Mouse (Mus musculus): ENCODE data around the gene Adgra1. TPM values are rescaled to one million over a fixed set of nuclear protein-coding genes. Genes with fewer than 3 reads are reported as not detected.

Adgra1 gene
- polyA plus RNA-seq, 1 experiment = 0.14 TPM

DNA sequence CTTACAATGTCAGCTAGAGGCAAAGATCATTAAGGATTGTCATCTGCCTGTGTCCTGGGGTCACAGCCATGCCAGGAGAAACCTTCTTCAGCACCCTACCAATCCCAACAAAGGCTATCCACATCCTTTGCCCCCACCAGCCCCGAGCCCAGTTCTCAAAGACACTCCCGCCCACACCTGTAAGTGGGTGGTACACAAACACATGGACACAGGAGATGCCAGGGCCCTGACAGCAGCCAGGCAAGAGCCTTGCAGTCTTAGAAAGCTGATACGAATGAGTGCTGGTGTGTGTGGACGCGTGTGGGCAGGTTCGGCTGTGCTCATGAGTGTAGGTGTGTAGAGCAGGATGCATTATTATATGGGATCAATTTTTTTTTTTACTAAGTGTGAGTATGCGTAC, 66.5 kb downstream of the Adgra1 start:
- Histone ChIP-seq H3ac (ENCODE audit: control insufficient read depth, insufficient read length, low read depth) (no peak overlapping the region), H3K36me3 (ENCODE audit: control insufficient read depth, insufficient read depth) (no peaks in the 10 kb centered on the region), H3K4me3 (ENCODE audit: insufficient read depth, poor library complexity, severe bottlenecking) (no peak overlapping the region), H3K79me2 (ENCODE audit: control insufficient read depth, insufficient read depth) (no peaks in the 10 kb centered on the region), H3K27me3 (ENCODE audit: control insufficient read depth, insufficient read depth, insufficient read length) (peaks cover 49% of the 10 kb centered on the region), H3K79me3 (ENCODE audit: low read depth) (no peaks in the 10 kb centered on the region)
- no peak for TF ChIP-seq FOSL1 (IDR thresholded peaks at IDR 0.05; ENCODE audit: insufficient read depth, low read length, poor library complexity, severe bottlenecking)

DNA sequence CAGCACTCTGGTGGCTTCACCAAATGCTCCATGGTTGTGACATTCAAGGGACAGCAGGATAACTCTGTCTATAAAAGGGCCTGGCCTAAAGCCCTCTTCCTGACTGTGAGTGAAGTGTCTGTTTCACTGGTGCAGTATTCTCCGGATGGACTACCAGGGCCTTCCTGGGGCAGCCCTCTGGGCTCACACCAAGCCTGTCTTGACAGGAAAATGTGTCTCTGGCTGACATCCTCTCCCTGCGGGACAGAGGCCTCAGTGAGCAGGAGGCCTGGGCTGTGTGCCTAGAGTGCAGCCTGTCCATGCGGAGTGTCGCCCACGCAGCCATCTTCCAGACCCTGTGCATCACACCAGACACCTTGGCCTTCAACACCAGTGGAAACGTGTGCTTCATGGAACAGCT, 66.9 kb downstream of the Adgra1 start:
- Histone ChIP-seq H3K79me3 (ENCODE audit: low read depth) (no peaks in the 10 kb centered on the region), H3K36me3 (ENCODE audit: control insufficient read depth, insufficient read depth) (no peaks in the 10 kb centered on the region), H3K27me3 (ENCODE audit: control insufficient read depth, insufficient read depth, insufficient read length) (peaks cover 50% of the 10 kb centered on the region), H3K4me3 (ENCODE audit: insufficient read depth, poor library complexity, severe bottlenecking) (no peak overlapping the region), H3K79me2 (ENCODE audit: control insufficient read depth, insufficient read depth) (no peaks in the 10 kb centered on the region), H3ac (ENCODE audit: control insufficient read depth, insufficient read length, low read depth) (no peak overlapping the region)
- TF ChIP-seq USF1 (IDR thresholded peaks at IDR 0.05; ENCODE audit: low read depth) (no peak), MYOD1 (IDR thresholded peaks at IDR 0.05; ENCODE audit: control insufficient read depth, insufficient read length, low read depth) (no peak), MYOG (IDR thresholded peaks at IDR 0.05; ENCODE audit: control insufficient read depth, extremely low read depth, insufficient read length) (no peak), CTCF (IDR thresholded peaks at IDR 0.05; ENCODE audit: control insufficient read depth, insufficient read depth, insufficient read length) (no peak), FOSL1 (IDR thresholded peaks at IDR 0.05; ENCODE audit: insufficient read depth, low read length, poor library complexity, severe bottlenecking) (no peak), CEBPB (IDR thresholded peaks at IDR 0.05; ENCODE audit: low read depth) (no peak), MAX (IDR thresholded peaks at IDR 0.05) (no peak)

DNA sequence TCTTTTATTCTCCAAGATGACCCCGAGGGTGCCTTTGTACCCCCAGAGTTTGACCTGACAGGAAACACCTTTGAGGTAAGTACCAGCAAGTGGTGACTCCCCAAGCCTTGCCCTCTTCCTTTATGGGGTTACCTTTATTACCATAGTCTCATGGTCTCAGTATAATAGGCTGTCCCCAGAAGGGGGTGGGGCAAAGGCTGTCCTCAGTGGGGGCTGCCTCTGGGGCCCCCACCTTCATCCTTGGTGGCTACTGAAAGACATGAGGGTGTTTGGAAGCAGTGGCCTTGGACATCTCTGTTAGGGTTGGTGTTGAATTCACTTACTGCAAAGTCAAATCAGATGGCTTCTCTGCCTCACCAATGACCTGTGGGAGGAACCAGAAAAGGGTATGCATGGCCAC, 68.0 kb downstream of the Adgra1 start:
- Histone ChIP-seq H3K27me3 (ENCODE audit: control insufficient read depth, insufficient read depth, insufficient read length) (peaks cover 45% of the 10 kb centered on the region), H3K79me3 (ENCODE audit: low read depth) (no peaks in the 10 kb centered on the region), H3K36me3 (ENCODE audit: control insufficient read depth, insufficient read depth) (no peaks in the 10 kb centered on the region), H3K4me3 (ENCODE audit: insufficient read depth, poor library complexity, severe bottlenecking) (no peak overlapping the region), H3K79me2 (ENCODE audit: control insufficient read depth, insufficient read depth) (no peaks in the 10 kb centered on the region), H3ac (ENCODE audit: control insufficient read depth, insufficient read length, low read depth) (no peak overlapping the region)
- no peak for TF ChIP-seq FOSL1 (IDR thresholded peaks at IDR 0.05; ENCODE audit: insufficient read depth, low read length, poor library complexity, severe bottlenecking)
- no peak for TF ChIP-seq CTCF (IDR thresholded peaks at IDR 0.05; ENCODE audit: control insufficient read depth, insufficient read depth, insufficient read length)
- TF ChIP-seq MAX (IDR thresholded peaks at IDR 0.05) = no peak
- no peak for TF ChIP-seq USF1 (IDR thresholded peaks at IDR 0.05; ENCODE audit: low read depth)
- TF ChIP-seq MYOG (IDR thresholded peaks at IDR 0.05; ENCODE audit: control insufficient read depth, extremely low read depth, insufficient read length) = no peak
- no peak for TF ChIP-seq CEBPB (IDR thresholded peaks at IDR 0.05; ENCODE audit: low read depth)
- TF ChIP-seq MYOD1 (IDR thresholded peaks at IDR 0.05; ENCODE audit: control insufficient read depth, insufficient read length, low read depth) = no peak

DNA sequence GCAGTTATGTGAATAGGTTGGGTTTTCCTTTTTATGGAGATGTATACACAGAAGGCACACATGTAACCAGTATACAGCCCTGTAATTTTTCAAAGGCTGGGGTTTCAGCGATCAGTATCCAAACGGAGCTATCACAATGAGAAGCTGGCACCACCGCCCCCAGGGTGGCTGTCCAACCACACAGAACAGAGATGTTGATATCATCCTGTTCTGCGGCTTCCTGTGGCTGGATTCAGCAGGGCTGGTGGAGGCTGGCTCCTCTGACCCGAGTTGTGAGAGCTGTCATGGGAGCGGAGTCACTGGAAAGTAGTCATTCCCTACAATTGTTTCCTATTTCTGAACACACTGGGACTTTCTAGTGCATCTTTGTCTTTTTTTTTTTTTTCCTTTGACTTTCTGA, 71.3 kb downstream of the Adgra1 start:
- Histone ChIP-seq H3K27me3 (ENCODE audit: control insufficient read depth, insufficient read depth, insufficient read length) (peaks cover 46% of the 10 kb centered on the region), H3K36me3 (ENCODE audit: control insufficient read depth, insufficient read depth) (no peaks in the 10 kb centered on the region), H3K4me3 (ENCODE audit: insufficient read depth, poor library complexity, severe bottlenecking) (no peak overlapping the region), H3K79me2 (ENCODE audit: control insufficient read depth, insufficient read depth) (no peaks in the 10 kb centered on the region), H3K79me3 (ENCODE audit: low read depth) (no peaks in the 10 kb centered on the region), H3ac (ENCODE audit: control insufficient read depth, insufficient read length, low read depth) (no peak overlapping the region)
- TF ChIP-seq MAX (IDR thresholded peaks at IDR 0.05) (no peak), USF1 (IDR thresholded peaks at IDR 0.05; ENCODE audit: low read depth) (no peak), CEBPB (IDR thresholded peaks at IDR 0.05; ENCODE audit: low read depth) (no peak), CTCF (IDR thresholded peaks at IDR 0.05; ENCODE audit: control insufficient read depth, insufficient read depth, insufficient read length) (no peak), FOSL1 (IDR thresholded peaks at IDR 0.05; ENCODE audit: insufficient read depth, low read length, poor library complexity, severe bottlenecking) (no peak), MYOG (IDR thresholded peaks at IDR 0.05; ENCODE audit: control insufficient read depth, extremely low read depth, insufficient read length) (no peak), MYOD1 (IDR thresholded peaks at IDR 0.05; ENCODE audit: control insufficient read depth, insufficient read length, low read depth) (no peak)

DNA sequence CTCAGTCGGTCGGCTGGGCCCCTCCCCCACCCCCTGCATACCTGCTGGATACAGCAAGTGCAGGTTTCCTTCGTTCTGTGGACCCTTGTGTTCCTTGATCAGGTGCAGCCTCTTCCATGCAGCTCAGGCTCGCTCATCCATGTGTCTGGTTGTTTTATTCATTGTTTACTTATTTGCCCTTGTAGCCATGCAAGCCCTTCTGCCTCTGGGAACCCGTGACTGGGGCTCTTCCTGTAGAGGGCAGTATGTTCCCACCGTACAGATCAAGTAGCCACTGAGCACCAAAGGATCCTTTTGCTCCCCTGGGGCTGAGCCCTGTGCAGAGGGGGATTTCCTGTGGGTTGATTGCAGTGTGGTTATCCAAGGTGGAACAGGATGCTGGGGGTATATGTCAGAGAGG, 71.7 kb downstream of the Adgra1 start:
- Histone ChIP-seq H3K27me3 (ENCODE audit: control insufficient read depth, insufficient read depth, insufficient read length) (peaks cover 42% of the 10 kb centered on the region), H3K79me3 (ENCODE audit: low read depth) (no peaks in the 10 kb centered on the region), H3K36me3 (ENCODE audit: control insufficient read depth, insufficient read depth) (no peaks in the 10 kb centered on the region), H3K4me3 (ENCODE audit: insufficient read depth, poor library complexity, severe bottlenecking) (no peak overlapping the region), H3ac (ENCODE audit: control insufficient read depth, insufficient read length, low read depth) (no peak overlapping the region), H3K79me2 (ENCODE audit: control insufficient read depth, insufficient read depth) (no peaks in the 10 kb centered on the region)
- no peak for TF ChIP-seq CTCF (IDR thresholded peaks at IDR 0.05; ENCODE audit: control insufficient read depth, insufficient read depth, insufficient read length)
- no peak for TF ChIP-seq USF1 (IDR thresholded peaks at IDR 0.05; ENCODE audit: low read depth)
- no peak for TF ChIP-seq CEBPB (IDR thresholded peaks at IDR 0.05; ENCODE audit: low read depth)
- no peak for TF ChIP-seq MYOG (IDR thresholded peaks at IDR 0.05; ENCODE audit: control insufficient read depth, extremely low read depth, insufficient read length)
- TF ChIP-seq MYOD1 (IDR thresholded peaks at IDR 0.05; ENCODE audit: control insufficient read depth, insufficient read length, low read depth) = no peak
- TF ChIP-seq MAX (IDR thresholded peaks at IDR 0.05) = no peak
- no peak for TF ChIP-seq FOSL1 (IDR thresholded peaks at IDR 0.05; ENCODE audit: insufficient read depth, low read length, poor library complexity, severe bottlenecking)

DNA sequence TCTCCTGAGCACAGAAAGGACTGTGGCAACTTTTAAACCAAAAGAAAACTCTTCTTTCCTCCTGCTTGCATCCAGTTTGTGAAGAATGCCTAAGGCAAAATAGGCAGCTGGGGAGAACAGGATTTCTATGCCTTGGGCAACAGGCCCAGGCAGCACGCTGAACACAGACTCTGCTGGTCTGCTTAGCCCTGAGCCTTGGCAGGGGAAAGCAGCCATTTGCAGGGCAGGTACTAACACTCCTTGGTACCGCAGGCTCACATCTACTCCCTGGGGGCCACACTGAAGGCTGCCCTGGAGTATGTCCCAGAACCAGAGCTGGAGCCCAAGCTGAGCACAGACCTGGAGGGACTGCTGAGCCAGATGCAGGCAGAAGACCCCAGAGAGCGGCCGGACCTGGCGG, 74.2 kb downstream of the Adgra1 start:
- H3K79me3 ChIP-seq (ENCODE audit: low read depth) = no peaks in the 10 kb centered on the region
- TF ChIP-seq FOSL1 (IDR thresholded peaks at IDR 0.05; ENCODE audit: insufficient read depth, low read length, poor library complexity, severe bottlenecking) = no peak
- TF ChIP-seq MYOD1 (IDR thresholded peaks at IDR 0.05; ENCODE audit: control insufficient read depth, insufficient read length, low read depth) = no peak
- no peak for TF ChIP-seq MYOG (IDR thresholded peaks at IDR 0.05; ENCODE audit: control insufficient read depth, extremely low read depth, insufficient read length)
- no peak for TF ChIP-seq USF1 (IDR thresholded peaks at IDR 0.05; ENCODE audit: low read depth)
- TF ChIP-seq MAX (IDR thresholded peaks at IDR 0.05) = no peak
- no peak for TF ChIP-seq CEBPB (IDR thresholded peaks at IDR 0.05; ENCODE audit: low read depth)
- TF ChIP-seq CTCF (IDR thresholded peaks at IDR 0.05; ENCODE audit: control insufficient read depth, insufficient read depth, insufficient read length) = no peak
- H3ac ChIP-seq (ENCODE audit: control insufficient read depth, insufficient read length, low read depth) = no peak overlapping the region
- no peaks in the 10 kb centered on the region for H3K36me3 ChIP-seq (ENCODE audit: control insufficient read depth, insufficient read depth)
- H3K27me3 ChIP-seq (ENCODE audit: control insufficient read depth, insufficient read depth, insufficient read length) = peaks cover 35% of the 10 kb centered on the region
- H3K4me3 ChIP-seq (ENCODE audit: insufficient read depth, poor library complexity, severe bottlenecking) = no peak overlapping the region
- H3K79me2 ChIP-seq (ENCODE audit: control insufficient read depth, insufficient read depth) = no peaks in the 10 kb centered on the region

Data from C2C12 (cell line).